Mouse (Mus musculus) retina, postnatal 7 days (tissue): ENCODE results near the gene Usp45.

Experiments used
- DNase-seq: peaks from one replicate; pipeline ENCODE4 v3.0.0-alpha.2; 2012; ENCODE audit warnings: low read depth, low spot score

Usp45 gene

GRCm38 (mm10) chr4:21789836-21790235, 22.9 kb downstream of the Usp45 start:
- no peak for DNase-seq

- no peak for DNase-seq
These were observed 26.7 kb downstream of the Usp45 start for GRCm38 (mm10) chr4:21793631-21794030.

GRCm38 (mm10) chr4:21801013-21801412, 34.1 kb downstream of the Usp45 start:
- no peak for DNase-seq

GRCm38 (mm10) chr4:21801620-21802019, 34.7 kb downstream of the Usp45 start:
- DNase-seq, result no peak

- no peak for DNase-seq
These were observed 40.2 kb downstream of the Usp45 start for GRCm38 (mm10) chr4:21807204-21807603.

- no peak for DNase-seq
These were observed 43.7 kb downstream of the Usp45 start for GRCm38 (mm10) chr4:21810608-21811007.

GRCm38 (mm10) chr4:21812635-21813034, 45.7 kb downstream of the Usp45 start:
- no peak for DNase-seq

GRCm38 (mm10) chr4:21814029-21814428, 47.1 kb downstream of the Usp45 start:
- peak; percentile 49 for DNase-seq

- no peak for DNase-seq
These were observed 59.7 kb downstream of the Usp45 start for GRCm38 (mm10) chr4:21826616-21827015.

- no peak for DNase-seq
These were observed 65.9 kb downstream of the Usp45 start for GRCm38 (mm10) chr4:21832844-21833243.

GRCm38 (mm10) chr4:21847481-21848286, 80.7 kb downstream of the Usp45 start, which contains the start of gene Pnisr:
Gene Pnisr, plus strand, starts transcription at chr4:21847583.
- peak; percentile 96 for DNase-seq

- peak; percentile 79 for DNase-seq
These were observed 81.3 kb downstream of the Usp45 start for GRCm38 (mm10) chr4:21848287-21848630.

- DNase-seq, result no peak
These were observed 90.5 kb downstream of the Usp45 start for GRCm38 (mm10) chr4:21857481-21857880.

GRCm38 (mm10) chr4:21865226-21865625, 98.3 kb downstream of the Usp45 start:
- no peak for DNase-seq

GRCm38 (mm10) chr4:21878776-21879175, 111.8 kb downstream of the Usp45 start:
- DNase-seq, result no peak

- DNase-seq, result peak; percentile 62
These were observed 112.7 kb downstream of the Usp45 start, which contains the start of gene Coq3 for GRCm38 (mm10) chr4:21879565-21880220. Gene Coq3, plus strand, starts transcription at chr4:21879673.

- DNase-seq, result no peak
These were observed 115.8 kb downstream of the Usp45 start for GRCm38 (mm10) chr4:21882806-21883205.

GRCm38 (mm10) chr4:21885831-21886230, 118.9 kb downstream of the Usp45 start:
- DNase-seq, result no peak
